8 mouse cellular contexts compared by ENCODE assay signal in genomic region chr15:80340348-80340747, GRCm38 (mm10). TPM values are rescaled to one million over a fixed set of nuclear protein-coding genes. Genes with fewer than 3 reads are reported as not detected.
DNase-seq lines count a peak whose midpoint lies in the region; ATAC-seq lines count a peak whose summit lies in the region.

No protein-coding gene starts in this region.

- ATAC-seq in monocyte, adult 5-6 weeks (replicated peaks; ENCODE audit: insufficient number of reproducible peaks, low FRiP score, low TSS enrichment, poor library complexity, severe bottlenecking), result no peak

- DNase-seq in gastrocnemius, adult 18-20 months (ENCODE audit: low spot score), result peak; percentile 27
- DNase-seq in gastrocnemius, adult 8-10 months (ENCODE audit: low spot score in 2 of 2), result no peak
- DNase-seq in ovary, postnatal 14 days (ENCODE audit: low spot score), result peak; percentile 36
- no peak for DNase-seq in ovary, adult 18-20 months (ENCODE audit: low spot score)
- peak; percentile 42 for DNase-seq in adrenal gland, postnatal 25 days
- DNase-seq in kidney, adult 9 months, result peak; percentile 46
- DNase-seq in naive thymus-derived CD4-positive, alpha-beta T cell, adult 2 months (ENCODE audit: low read depth), result peak; percentile 69

RNA-seq across cellular contexts. Expression of gene Cacna1i, which starts 53.3 kb away (rescaled TPM):
- total RNA-seq in gastrocnemius, adult 18-20 months (2021), result under 1 TPM; 0.21 TPM
- total RNA-seq in gastrocnemius, adult 8-10 months (2022), result 1 to 10 TPM in 1 of 4 experiments, under 1 TPM in 3; 0.15 to 1.9 (median 0.38) TPM
- 0.94 and 1.6 TPM in 2 replicates for total RNA-seq in adrenal gland, postnatal 25 days (2021)
- total RNA-seq in monocyte, adult 5-6 weeks (2017), result 2.2 to 5.0 TPM (median 3.1 TPM) in 3 replicates

Comparison
In these comparisons a context has a peak if more than half of its experiments do, and no peak if none do; other contexts are left out.
1. DNase-seq: peak in gastrocnemius, adult 18-20 months (single experiment), ovary, postnatal 14 days (single experiment), adrenal gland, postnatal 25 days (single experiment), kidney, adult 9 months (single experiment) and naive thymus-derived CD4-positive, alpha-beta T cell, adult 2 months (single experiment); none in gastrocnemius, adult 8-10 months (0 of 2) and ovary, adult 18-20 months (single experiment).